Mouse (Mus musculus) forebrain, embryonic 16.5 days (tissue): Measurements from ENCODE around the gene Gm49320. TPM values are rescaled to one million over a fixed set of nuclear protein-coding genes. Genes with fewer than 3 reads are reported as not detected.
A peak's percentile ranks its signal among the peaks of the same experiment; 100 is the strongest.

ENCODE experiments used
- ATAC-seq: fragments of 200-750 bp; cut with Nextera tagmentation; 2 replicates; pipeline ENCODE4 v1.8.0; 2017; ENCODE audit warnings: mild to moderate bottlenecking, moderate library complexity
- H3K27ac ChIP-seq: fragments of 300-500 bp; sonication (generic); 2 replicates; pipeline ENCODE4 v1.5.1; 2014; ENCODE audit warnings: low read length, control low read depth
- H3K27me3 ChIP-seq: fragments of 300-500 bp; sonication (generic); replicated peaks from 2 replicates; pipeline ENCODE4 v1.6.1; 2014; ENCODE audit warnings: low read length; ENCODE audit not compliant: control insufficient read depth, insufficient read depth
- H3K36me3 ChIP-seq: fragments of 300-500 bp; sonication (generic); 2 replicates; pipeline ENCODE4 v1.6.1; 2014; ENCODE audit not compliant: control insufficient read depth, insufficient read depth
- H3K4me1 ChIP-seq: fragments of 300-500 bp; sonication (generic); replicated peaks from 2 replicates; pipeline ENCODE4 v1.6.1; 2014; ENCODE audit warnings: low read length; ENCODE audit not compliant: control insufficient read depth, insufficient read depth
- H3K4me2 ChIP-seq: fragments of 300-500 bp; sonication (generic); 2 replicates; pipeline ENCODE4 v1.6.1; 2014; ENCODE audit warnings: mild to moderate bottlenecking, low read length, control low read depth
- H3K4me3 ChIP-seq: fragments of 300-500 bp; sonication (generic); replicated peaks from 2 replicates; pipeline ENCODE4 v1.5.1; 2014; ENCODE audit warnings: mild to moderate bottlenecking, low read length, control low read depth
- H3K9ac ChIP-seq: fragments of 300-500 bp; sonication (generic); replicated peaks from 2 replicates; pipeline ENCODE4 v1.6.1; 2014; ENCODE audit warnings: low read depth, low read length, control low read depth
- H3K9me3 ChIP-seq: fragments of 300-500 bp; sonication (generic); 2 replicates; pipeline ENCODE4 v1.6.1; 2016; ENCODE audit warnings: low read length; ENCODE audit not compliant: control insufficient read depth
- WGBS: fragments of 180-500 bp; shearing (Covaris S2); extraction: QIAGEN DNeasy Blood & Tissue Kit; methylation state at CpG from one replicate; pipeline ENCODE4 v1.1.7; 2014; 5-methylcytosine and 5-hydroxymethylcytosine counted together
- polyA plus RNA-seq: library from polyadenylated mRNA; unstranded; fragments of >200 nt; fragmentation: Nextera tagmentation; extraction: Ambion mirVana; gene quantifications from 2 replicates; pipeline ENCODE4 v1.2.1, GENCODE M21; 2015

The Gm49320 gene
- polyA plus RNA-seq, 1 experiment from 2014 or later: 1.3 TPM

- Histone ChIP-seq H3K4me1 (peaks cover 13% of the 10 kb centered on the region), H3K27ac (no peak overlapping the region), H3K4me2 (no peak overlapping the region), H3K9me3 (no peaks in the 10 kb centered on the region), H3K27me3 (no peaks in the 10 kb centered on the region), H3K36me3 (peaks cover 42% of the 10 kb centered on the region), H3K4me3 (no peak overlapping the region), H3K9ac (no peak overlapping the region)
- WGBS: 95% methylated on average over 5 of the region's 5 CpGs
- no peak for ATAC-seq
These were observed 6.4 kb downstream of the Gm49320 start for GRCm38 (mm10) chr8:4245061-4245460.

GRCm38 (mm10) chr8:4245737-4246136 lies 7.1 kb downstream of the Gm49320 start:
- 78% methylated on average over 13 of the region's 13 CpGs for WGBS
- Histone ChIP-seq H3K4me1 (peaks cover 7% of the 10 kb centered on the region), H3K4me2 (no peak overlapping the region), H3K27me3 (no peaks in the 10 kb centered on the region), H3K9me3 (no peaks in the 10 kb centered on the region), H3K36me3 (peaks cover 42% of the 10 kb centered on the region), H3K9ac (no peak overlapping the region), H3K27ac (no peak overlapping the region), H3K4me3 (no peak overlapping the region)
- no peak for ATAC-seq

DNA sequence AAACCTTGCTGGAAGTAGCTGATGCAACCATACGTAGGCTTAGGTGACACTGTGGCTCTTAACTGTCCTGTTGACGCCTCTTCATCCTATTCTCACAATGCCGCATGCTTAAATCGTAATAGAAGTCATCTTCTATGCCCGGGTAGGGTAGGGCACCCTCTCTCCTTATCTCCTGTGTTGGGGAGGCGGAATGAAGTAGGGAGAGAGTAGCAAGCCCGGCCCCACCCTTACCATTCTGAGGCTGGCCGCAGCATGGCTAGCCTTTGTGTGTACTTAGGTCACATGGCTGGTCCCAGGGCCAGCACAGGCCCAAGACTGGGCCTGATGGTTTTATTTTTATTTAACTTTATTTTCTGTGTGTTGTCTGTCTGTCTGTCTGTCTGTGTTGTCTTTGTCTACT lies 8.6 kb downstream of the Gm49320 start:
- no peak overlapping the region for H3K4me3 ChIP-seq
- no peak overlapping the region for H3K4me2 ChIP-seq
- peaks cover 42% of the 10 kb centered on the region for H3K36me3 ChIP-seq
- H3K9ac ChIP-seq: no peak overlapping the region
- ATAC-seq: no peak
- peaks cover under 1% of the 10 kb centered on the region for H3K4me1 ChIP-seq
- no peaks in the 10 kb centered on the region for H3K27me3 ChIP-seq
- no peaks in the 10 kb centered on the region for H3K9me3 ChIP-seq
- WGBS: 95% methylated on average over 8 of the region's 8 CpGs
- H3K27ac ChIP-seq: no peak overlapping the region

GRCm38 (mm10) chr8:4247951-4248540 lies 9.4 kb downstream of the Gm49320 start, which contains the start of gene Tgfbr3l:
Tgfbr3l (plus strand) TSS chr8:4248214.
- H3K4me3 ChIP-seq: no peak within 1 kb of the TSS
- H3K4me1 ChIP-seq: peaks cover 4% of the 10 kb centered on the region
- no peak within 1 kb of the TSS for H3K27ac ChIP-seq
- no peak within 1 kb of the TSS for H3K9ac ChIP-seq
- no peak within 1 kb of the TSS for H3K4me2 ChIP-seq
- ATAC-seq: no peak
- peaks cover 42% of the 10 kb centered on the region for H3K36me3 ChIP-seq
- WGBS: 76% methylated on average over 15 of the region's 15 CpGs
- H3K9me3 ChIP-seq: no peaks in the 10 kb centered on the region
- no peaks in the 10 kb centered on the region for H3K27me3 ChIP-seq

DNA sequence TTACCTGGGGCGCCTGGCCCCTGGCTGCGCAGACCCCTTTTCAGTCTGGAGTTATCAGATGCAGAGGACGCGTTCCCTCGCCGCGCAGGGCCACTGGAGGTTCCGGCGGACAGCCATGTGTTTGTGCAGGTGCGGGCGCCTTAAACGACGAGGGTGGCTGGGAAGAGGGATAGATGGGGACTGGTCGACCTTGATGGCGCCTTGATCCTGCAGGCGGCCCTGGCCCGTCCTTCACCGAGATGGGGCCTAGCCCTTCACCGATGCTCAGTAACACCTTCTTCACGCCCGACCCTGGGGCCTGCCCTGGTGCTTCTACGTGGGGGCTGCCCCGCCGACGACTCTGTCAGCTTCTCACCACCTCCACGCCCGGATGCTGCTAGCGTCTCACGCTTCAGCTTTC lies 10.5 kb downstream of the Gm49320 start:
- Histone ChIP-seq H3K4me2 (no peak overlapping the region), H3K36me3 (peaks cover 31% of the 10 kb centered on the region)

DNA sequence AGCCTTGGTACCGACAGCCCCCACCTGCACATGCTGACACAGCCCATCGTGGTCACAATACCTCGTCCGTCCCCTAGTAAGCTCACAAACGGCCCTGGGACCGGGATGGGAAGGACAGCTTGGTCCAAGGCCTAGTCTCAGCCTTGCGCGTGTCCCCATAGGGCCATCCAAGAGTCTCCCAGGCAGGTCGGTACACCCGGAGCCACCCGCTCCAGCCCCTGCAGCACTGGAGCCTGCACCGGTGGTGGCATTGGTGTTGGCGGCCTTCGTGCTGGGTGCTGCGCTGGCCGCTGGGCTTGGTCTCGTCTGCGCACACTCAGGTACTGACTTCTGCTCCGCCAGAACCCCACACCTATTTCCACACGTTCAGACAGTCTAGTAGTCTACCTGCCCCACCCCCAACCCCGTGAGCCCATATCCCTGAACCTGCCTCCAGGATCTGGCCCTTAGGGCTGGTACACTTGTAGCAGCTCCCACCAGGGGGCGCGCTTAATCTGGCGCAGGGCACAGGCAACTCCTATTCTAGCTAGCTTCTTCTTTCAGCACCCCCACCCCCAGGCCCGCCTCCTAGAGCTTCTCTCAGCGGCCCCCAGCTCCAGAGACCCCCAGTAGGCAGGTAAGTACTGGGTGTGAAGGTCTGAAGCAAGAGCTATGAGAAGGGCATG lies 11.8 kb downstream of the Gm49320 start:
- H3K36me3 ChIP-seq: peaks cover 20% of the 10 kb centered on the region
- no peaks in the 10 kb centered on the region for H3K9me3 ChIP-seq
- H3K4me1 ChIP-seq: peaks cover 15% of the 10 kb centered on the region
- H3K4me2 ChIP-seq: no peak overlapping the region
- peak; percentile 26 for ATAC-seq
- H3K9ac ChIP-seq: no peak overlapping the region
- H3K27me3 ChIP-seq: no peaks in the 10 kb centered on the region
- 35% methylated on average over 26 of the region's 26 CpGs for WGBS
- H3K27ac ChIP-seq: no peak overlapping the region
- H3K4me3 ChIP-seq: no peak overlapping the region

More for the DNA sequence above, 10.5 kb downstream of the Gm49320 start:
- no peak for ATAC-seq
- H3K27ac ChIP-seq: no peak overlapping the region
- H3K4me3 ChIP-seq: no peak overlapping the region
- no peaks in the 10 kb centered on the region for H3K27me3 ChIP-seq
- H3K4me1 ChIP-seq: peaks cover 12% of the 10 kb centered on the region
- no peaks in the 10 kb centered on the region for H3K9me3 ChIP-seq
- no peak overlapping the region for H3K9ac ChIP-seq
- WGBS: 22% methylated on average over 29 of the region's 29 CpGs

DNA sequence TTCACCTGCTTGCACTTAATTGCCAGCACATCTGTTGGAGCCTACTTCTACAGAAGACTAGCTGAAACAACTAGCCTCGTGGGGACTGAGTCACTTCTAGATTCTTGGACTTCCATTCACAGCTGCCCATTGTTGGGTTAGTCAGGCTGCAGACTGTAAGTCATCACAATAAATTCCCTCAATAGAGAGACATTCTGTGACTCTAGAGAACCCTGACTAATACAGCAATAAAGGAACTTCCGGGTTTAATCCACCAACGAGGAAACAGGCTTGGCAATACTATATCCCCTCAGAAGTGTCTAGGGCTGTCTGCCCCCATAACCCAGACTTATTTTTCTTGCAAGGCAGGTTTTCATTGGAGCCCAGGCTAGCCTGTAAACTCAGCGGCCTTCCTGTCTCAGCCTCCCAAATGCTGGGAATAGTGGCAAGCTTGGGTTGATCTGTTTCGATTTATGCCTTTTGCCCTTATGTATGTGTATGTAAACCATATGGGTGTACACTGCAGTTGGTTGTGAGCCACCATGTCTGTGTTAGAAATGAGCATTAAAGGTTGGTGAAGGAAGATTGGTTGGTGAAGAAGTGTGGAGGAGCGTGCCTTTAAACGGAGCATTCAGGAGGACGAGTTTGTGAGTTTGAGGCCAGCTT lies 13.6 kb downstream of the Gm49320 start:
- H3K4me2 ChIP-seq: peak overlapping the region; percentile 60
- no peaks in the 10 kb centered on the region for H3K9me3 ChIP-seq
- H3K36me3 ChIP-seq: peaks cover 7% of the 10 kb centered on the region; the same call in 1 of the 2 replicates
- no peak for ATAC-seq
- no peaks in the 10 kb centered on the region for H3K27me3 ChIP-seq
- WGBS: 45% methylated on average over 8 of the region's 8 CpGs
- peak overlapping the region; percentile 97 for H3K4me3 ChIP-seq
- peak overlapping the region; percentile 92 for H3K9ac ChIP-seq
- peaks cover 26% of the 10 kb centered on the region for H3K4me1 ChIP-seq
- H3K27ac ChIP-seq: peak overlapping the region; percentile 94

- Histone ChIP-seq H3K27ac (peak within 1 kb of the TSS; percentile 94), H3K4me2 (peak within 1 kb of the TSS; percentile 60), H3K4me3 (peak within 1 kb of the TSS; percentile 97), H3K27me3 (no peaks in the 10 kb centered on the region), H3K9ac (peak within 1 kb of the TSS; percentile 92), H3K4me1 (peaks cover 35% of the 10 kb centered on the region), H3K36me3 (peaks cover 4% of the 10 kb centered on the region; the same call in 1 of the 2 replicates), H3K9me3 (no peaks in the 10 kb centered on the region)
- under 1% methylated on average over 67 of the region's 69 CpGs for WGBS
- ATAC-seq: peak; percentile 86
These were observed 14.5 kb downstream of the Gm49320 start, which contains the start of gene Snapc2 for GRCm38 (mm10) chr8:4252934-4253841. Snapc2 (plus strand) TSS chr8:4253080.
